Mouse (Mus musculus): Measurements from ENCODE around the gene Sorbs1.

- TF ChIP-seq CTCF (conservative IDR thresholded peaks at IDR 0.05 in 1 of 2, IDR thresholded peaks at IDR 0.05 in 1 of 2; ENCODE audit: low read depth in 2 of 2, low read length in 2 of 2) (no peak), RAD21 (IDR thresholded peaks at IDR 0.05; ENCODE audit: low read depth, low read length) (no peak), POLR2A (IDR thresholded peaks at IDR 0.05; ENCODE audit: low read depth, low read length) (no peak), MAX (IDR thresholded peaks at IDR 0.05; ENCODE audit: low read length) (no peak), SIN3A (IDR thresholded peaks at IDR 0.05; ENCODE audit: low read length) (no peak), USF2 (conservative IDR thresholded peaks at IDR 0.05; ENCODE audit: low read depth, low read length) (no peak), IRF4 (IDR thresholded peaks at IDR 0.05; ENCODE audit: low read depth, low read length) (no peak), CHD1 (IDR thresholded peaks at IDR 0.05; ENCODE audit: low read depth, low read length) (no peak), EP300 (IDR thresholded peaks at IDR 0.05; ENCODE audit: low read length) (no peak), NRF1 (IDR thresholded peaks at IDR 0.05; ENCODE audit: low read depth, low read length) (no peak), KAT2A (IDR thresholded peaks at IDR 0.05; ENCODE audit: insufficient replicate concordance, low read length) (no peak), ZNF384 (IDR thresholded peaks at IDR 0.05; ENCODE audit: low read depth, low read length) (no peak), ZMIZ1 (IDR thresholded peaks at IDR 0.05; ENCODE audit: low read depth, low read length) (no peak), ZC3H11A (IDR thresholded peaks at IDR 0.05; ENCODE audit: low read depth, low read length) (no peak)
Observed at GRCm38 (mm10) chr19:40510387-40511099, 3.0 kb downstream of the Sorbs1 start.

Data from CH12.LX (cell line).